Mouse (Mus musculus) lung, embryonic 16.5 days (tissue): Measurements from ENCODE around the gene Mpzl1. TPM values are rescaled to one million over a fixed set of nuclear protein-coding genes. Genes with fewer than 3 reads are reported as not detected.
A peak's percentile ranks its signal among the peaks of the same experiment; 100 is the strongest.

Source experiments
- ATAC-seq: fragments of 200-750 bp; cut with Nextera tagmentation; 2 replicates; pipeline ENCODE4 v1.8.0; 2017; ENCODE audit warnings: low read depth, mild to moderate bottlenecking, moderate library complexity
- H3K27ac ChIP-seq: fragments of 300-500 bp; sonication (generic); 2 replicates; pipeline ENCODE4 v1.5.1; 2014; ENCODE audit warnings: mild to moderate bottlenecking, control low read depth, low read length
- H3K27me3 ChIP-seq: fragments of 300-500 bp; sonication (generic); 2 replicates; pipeline ENCODE4 v1.6.1; 2014; ENCODE audit warnings: low read depth, low read length, mixed read lengths; ENCODE audit not compliant: control insufficient read depth, insufficient read depth
- H3K36me3 ChIP-seq: fragments of 300-500 bp; sonication (generic); 2 replicates; pipeline ENCODE4 v1.6.1; 2014; ENCODE audit warnings: low read length; ENCODE audit not compliant: control insufficient read depth, insufficient read depth
- H3K4me1 ChIP-seq: fragments of 300-500 bp; sonication (generic); replicated peaks from 2 replicates; pipeline ENCODE4 v1.6.1; 2014; ENCODE audit warnings: low read length, mixed read lengths; ENCODE audit not compliant: control insufficient read depth, insufficient read depth
- H3K4me2 ChIP-seq: fragments of 300-500 bp; sonication (generic); 2 replicates; pipeline ENCODE4 v1.6.1; 2014; ENCODE audit warnings: low read depth, low read length, control low read depth
- H3K4me3 ChIP-seq: fragments of 300-500 bp; sonication (generic); 2 replicates; pipeline ENCODE4 v1.5.1; 2014; ENCODE audit warnings: mild to moderate bottlenecking, low read length, control low read depth
- H3K9ac ChIP-seq: fragments of 300-500 bp; sonication (generic); 2 replicates; pipeline ENCODE4 v1.6.1; 2014; ENCODE audit warnings: low read length, control low read depth
- H3K9me3 ChIP-seq: fragments of 300-500 bp; sonication (generic); 2 replicates; pipeline ENCODE4 v1.6.1; 2016; ENCODE audit warnings: low read length; ENCODE audit not compliant: control insufficient read depth
- WGBS: fragments of 180-500 bp; shearing (Covaris S2); extraction: QIAGEN DNeasy Blood & Tissue Kit; methylation state at CpG from one replicate; pipeline ENCODE4 v1.1.7; 2014; 5-methylcytosine and 5-hydroxymethylcytosine counted together
- polyA plus RNA-seq: library from polyadenylated mRNA; unstranded; fragments of >200 nt; fragmentation: Nextera tagmentation; extraction: Ambion mirVana; gene quantifications from 2 replicates; pipeline ENCODE4 v1.2.1, GENCODE M21; 2015

Gene Mpzl1
- polyA plus RNA-seq, 1 experiment from 2014 or later, result 176 TPM

GRCm38 (mm10) chr1:165631136-165631535, 3.2 kb downstream of the Mpzl1 start:
- no peak for ATAC-seq
- Histone ChIP-seq H3K27ac (peak overlapping the region; percentile 15; the same call in 1 of the 2 replicates), H3K4me1 (peaks cover 44% of the 10 kb centered on the region), H3K4me3 (no peak overlapping the region), H3K36me3 (no peaks in the 10 kb centered on the region), H3K4me2 (no peak overlapping the region), H3K9me3 (no peaks in the 10 kb centered on the region), H3K9ac (no peak overlapping the region), H3K27me3 (no peaks in the 10 kb centered on the region)
- WGBS, result 62% methylated on average over 8 of the region's 8 CpGs

DNA sequence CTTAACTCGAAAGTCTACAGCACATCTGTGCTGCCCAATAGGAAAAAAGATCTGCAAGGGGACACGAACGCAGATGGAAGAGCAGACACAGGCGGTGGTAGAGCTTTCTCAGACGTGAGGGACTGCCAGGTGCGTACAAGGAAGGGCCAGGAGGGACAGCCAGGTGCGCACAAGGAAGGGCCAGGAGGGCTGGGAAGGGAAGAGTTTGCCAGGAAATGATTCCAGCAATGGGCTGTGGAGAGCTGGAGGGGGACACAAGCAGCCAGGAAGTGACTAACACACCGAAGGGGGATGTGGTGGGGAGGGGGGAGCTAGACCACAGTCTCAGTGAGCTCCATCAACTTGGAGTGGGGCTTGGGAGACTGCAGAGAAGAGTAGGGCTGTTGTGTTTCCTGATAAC, 4.4 kb downstream of the Mpzl1 start:
- peak overlapping the region; percentile 8 for H3K27ac ChIP-seq
- H3K9me3 ChIP-seq, result no peaks in the 10 kb centered on the region
- WGBS, result 28% methylated on average over 8 of the region's 8 CpGs
- no peak overlapping the region for H3K4me3 ChIP-seq
- no peak overlapping the region for H3K9ac ChIP-seq
- no peaks in the 10 kb centered on the region for H3K36me3 ChIP-seq
- H3K4me1 ChIP-seq, result peaks cover 34% of the 10 kb centered on the region
- no peak for ATAC-seq
- H3K4me2 ChIP-seq, result 0 out of 2 replicates have a peak overlapping the region, but pooled peaks have one; percentile 2
- H3K27me3 ChIP-seq, result no peaks in the 10 kb centered on the region

DNA sequence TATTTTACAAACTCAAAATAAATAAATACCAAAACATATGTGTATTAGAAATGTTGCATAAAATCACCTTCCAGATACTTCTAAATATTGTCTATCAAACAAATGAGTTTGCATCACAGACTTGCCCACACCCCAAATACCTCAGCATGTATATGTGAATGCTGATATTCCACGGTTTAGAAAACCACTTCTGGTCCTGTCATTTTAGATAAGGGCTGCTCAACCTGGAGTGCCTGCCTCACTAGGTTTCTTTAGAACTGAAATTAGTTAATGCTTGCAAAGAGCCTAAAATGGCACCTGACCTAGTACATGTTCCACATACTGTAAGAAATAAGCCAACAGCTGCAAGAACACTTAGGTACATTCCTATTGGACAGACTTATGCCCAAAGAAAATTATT, 5.7 kb downstream of the Mpzl1 start:
- Histone ChIP-seq H3K4me1 (peaks cover 34% of the 10 kb centered on the region), H3K27me3 (no peaks in the 10 kb centered on the region), H3K9me3 (no peaks in the 10 kb centered on the region), H3K4me2 (no peak overlapping the region), H3K36me3 (no peaks in the 10 kb centered on the region), H3K9ac (no peak overlapping the region), H3K4me3 (no peak overlapping the region), H3K27ac (no peak overlapping the region)
- no peak for ATAC-seq
- 51% methylated on average over 1 of the region's 1 CpGs for WGBS

GRCm38 (mm10) chr1:165625896-165626295, 8.4 kb downstream of the Mpzl1 start:
- no peaks in the 10 kb centered on the region; the same call in 1 of the 2 replicates for H3K36me3 ChIP-seq
- ATAC-seq, result no peak
- H3K4me2 ChIP-seq, result no peak overlapping the region

DNA sequence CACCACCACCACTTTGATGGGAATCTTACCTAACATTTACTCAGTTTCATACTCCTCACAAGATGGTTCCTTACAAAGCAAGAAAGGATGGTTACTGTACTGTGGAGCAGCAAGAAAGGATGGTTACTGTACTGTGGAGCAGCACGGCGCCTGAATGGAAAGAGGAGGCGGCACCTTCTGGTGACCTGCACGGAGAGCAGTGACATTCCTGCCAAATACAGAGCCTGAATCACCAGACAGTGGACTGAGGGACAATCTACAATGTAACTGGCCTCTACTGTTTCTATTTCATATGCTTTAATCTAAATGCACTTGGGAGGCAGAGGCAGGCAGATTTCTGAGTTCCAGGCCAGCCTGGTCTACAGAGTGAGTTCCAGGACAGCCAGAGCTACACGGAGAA, 9.3 kb downstream of the Mpzl1 start:
- Histone ChIP-seq H3K4me3 (no peak overlapping the region), H3K36me3 (no peaks in the 10 kb centered on the region; the same call in 1 of the 2 replicates), H3K9me3 (no peaks in the 10 kb centered on the region), H3K27me3 (no peaks in the 10 kb centered on the region), H3K27ac (no peak overlapping the region), H3K9ac (no peak overlapping the region), H3K4me2 (no peak overlapping the region), H3K4me1 (peaks cover 10% of the 10 kb centered on the region)
- WGBS, result 84% methylated on average over 5 of the region's 5 CpGs
- no peak for ATAC-seq

More at GRCm38 (mm10) chr1:165625896-165626295, 8.4 kb downstream of the Mpzl1 start:
- Histone ChIP-seq H3K27ac (peak overlapping the region; percentile 34; the same call in 1 of the 2 replicates), H3K4me1 (peaks cover 16% of the 10 kb centered on the region), H3K27me3 (no peaks in the 10 kb centered on the region), H3K9ac (no peak overlapping the region), H3K4me3 (no peak overlapping the region), H3K9me3 (no peaks in the 10 kb centered on the region)
- WGBS, result 68% methylated on average over 5 of the region's 5 CpGs

- Histone ChIP-seq H3K4me3 (no peak overlapping the region), H3K9me3 (no peaks in the 10 kb centered on the region; the same call in 1 of the 2 replicates), H3K4me2 (no peak overlapping the region), H3K4me1 (peaks cover 26% of the 10 kb centered on the region), H3K36me3 (peaks cover 9% of the 10 kb centered on the region; the same call in 1 of the 2 replicates), H3K9ac (no peak overlapping the region), H3K27me3 (no peaks in the 10 kb centered on the region), H3K27ac (peak overlapping the region; percentile 88)
- 57% methylated on average over 9 of the region's 9 CpGs for WGBS
- ATAC-seq, result no peak
Measured at GRCm38 (mm10) chr1:165618201-165618624, 16.1 kb downstream of the Mpzl1 start.

- ATAC-seq, result peak; percentile 82
- Histone ChIP-seq H3K4me2 (peak overlapping the region; percentile 10; the same call in 1 of the 2 replicates), H3K4me3 (no peak overlapping the region), H3K36me3 (peaks cover 9% of the 10 kb centered on the region; the same call in 1 of the 2 replicates), H3K9me3 (no peaks in the 10 kb centered on the region; the same call in 1 of the 2 replicates), H3K27me3 (no peaks in the 10 kb centered on the region), H3K4me1 (peaks cover 26% of the 10 kb centered on the region), H3K27ac (peak overlapping the region; percentile 88), H3K9ac (no peak overlapping the region)
- WGBS, result 10% methylated on average over 15 of the region's 15 CpGs
Measured at GRCm38 (mm10) chr1:165617166-165617891, 17.0 kb downstream of the Mpzl1 start.

DNA sequence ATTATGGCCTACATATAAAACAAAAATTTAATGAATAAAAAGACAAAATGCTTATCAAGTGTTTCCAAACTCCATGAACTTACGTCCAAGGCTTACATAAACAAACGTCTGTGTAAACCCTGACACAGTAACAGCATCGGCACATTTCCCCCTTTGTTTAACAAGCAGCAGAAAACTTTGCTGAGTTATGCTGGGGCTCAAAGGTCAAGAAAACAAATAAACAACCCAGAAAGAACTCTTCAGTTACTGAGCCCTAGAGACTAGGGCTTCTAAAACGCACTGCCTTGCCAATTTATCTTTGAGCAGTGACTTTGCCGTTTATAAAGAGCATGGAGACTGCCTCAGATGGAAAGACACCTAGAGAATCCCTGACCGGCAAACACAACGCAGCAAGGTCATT, 17.7 kb downstream of the Mpzl1 start:
- H3K4me3 ChIP-seq, result no peak overlapping the region
- no peaks in the 10 kb centered on the region for H3K27me3 ChIP-seq
- peaks cover 26% of the 10 kb centered on the region for H3K4me1 ChIP-seq
- 13% methylated on average over 7 of the region's 7 CpGs for WGBS
- peaks cover 9% of the 10 kb centered on the region; the same call in 1 of the 2 replicates for H3K36me3 ChIP-seq
- H3K9ac ChIP-seq, result no peak overlapping the region
- H3K9me3 ChIP-seq, result no peaks in the 10 kb centered on the region; the same call in 1 of the 2 replicates
- H3K27ac ChIP-seq, result peak overlapping the region; percentile 88
- ATAC-seq, result peak; percentile 51
- peak overlapping the region; percentile 10; the same call in 1 of the 2 replicates for H3K4me2 ChIP-seq

DNA sequence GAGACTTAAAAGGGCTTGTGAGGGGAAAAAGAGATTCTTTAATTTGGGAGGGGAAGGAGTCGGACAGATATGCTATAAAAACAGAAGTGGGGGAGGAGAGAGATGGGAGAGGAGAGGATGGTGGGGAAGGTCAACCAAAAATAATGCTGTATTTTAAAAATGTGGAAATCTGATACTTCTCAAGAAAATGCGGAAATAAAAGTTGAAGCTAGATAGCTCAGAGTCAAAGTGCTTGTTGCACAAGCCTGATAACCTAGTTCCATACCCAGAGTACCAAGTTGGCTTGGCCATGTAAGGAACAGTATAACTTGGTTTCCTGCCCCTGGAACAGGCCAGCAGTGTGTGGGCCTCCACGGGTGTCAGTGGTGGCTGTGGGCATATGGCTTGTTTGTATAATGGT, 19.5 kb downstream of the Mpzl1 start:
- 94% methylated on average over 3 of the region's 3 CpGs for WGBS
- no peak overlapping the region for H3K4me2 ChIP-seq
- H3K4me3 ChIP-seq, result no peak overlapping the region
- peaks cover 37% of the 10 kb centered on the region for H3K4me1 ChIP-seq
- no peaks in the 10 kb centered on the region; the same call in 1 of the 2 replicates for H3K9me3 ChIP-seq
- no peaks in the 10 kb centered on the region for H3K27me3 ChIP-seq
- H3K9ac ChIP-seq, result no peak overlapping the region
- no peak for ATAC-seq
- H3K36me3 ChIP-seq, result peaks cover 9% of the 10 kb centered on the region; the same call in 1 of the 2 replicates
- H3K27ac ChIP-seq, result no peak overlapping the region
